Mouse (Mus musculus): Measurements from ENCODE around the gene Taf9. TPM values are rescaled to one million over a fixed set of nuclear protein-coding genes. Genes with fewer than 3 reads are reported as not detected.

Taf9 gene
- total and polyA plus RNA-seq, 2 experiments from 2014 or later: 1.8 to 10.5 TPM

DNA sequence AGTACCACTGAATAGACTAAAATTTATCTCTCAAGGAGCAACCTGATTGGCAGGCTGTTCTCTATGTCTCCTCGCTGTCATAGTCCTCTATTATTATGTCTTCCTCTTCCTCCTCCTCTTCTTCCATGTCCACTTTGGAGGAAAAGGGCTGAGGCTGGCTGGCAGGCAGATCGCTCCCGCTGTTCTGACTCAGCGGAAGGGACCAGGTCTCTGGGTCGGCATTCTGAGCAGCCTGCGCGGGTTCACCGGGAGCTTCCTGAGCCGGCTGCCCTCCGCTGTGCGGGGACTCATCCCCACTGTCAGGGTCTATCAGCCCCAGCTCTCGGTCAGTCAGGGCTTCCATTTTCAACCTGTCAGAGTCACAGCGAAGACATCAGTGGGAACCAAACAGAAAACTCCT is 33.8 kb upstream of the Taf9 start:
- Histone ChIP-seq H3K9me3 (replicated peaks; ENCODE audit: control insufficient read depth, low read length) (no peaks in the 10 kb centered on the region), H3K36me3 (replicated peaks; ENCODE audit: control insufficient read depth, insufficient read depth, low read length) (peaks cover 33% of the 10 kb centered on the region), H3K4me2 (ENCODE audit: low read depth, low read length) (no peak overlapping the region), H3K4me1 (ENCODE audit: control insufficient read depth, insufficient read depth) (no peaks in the 10 kb centered on the region), H3K27me3 (ENCODE audit: control insufficient read depth, insufficient read depth, low read length) (no peaks in the 10 kb centered on the region), H3K4me3 (ENCODE audit: low read depth, low read length) (no peak overlapping the region), H3K9ac (replicated peaks; ENCODE audit: low read depth, low read length) (no peak overlapping the region), H3K27ac (ENCODE audit: low read depth) (no peak overlapping the region)
- TF ChIP-seq EP300 (IDR thresholded peaks at IDR 0.05; ENCODE audit: low read depth): no peak
- no peak for TF ChIP-seq CTCF (IDR thresholded peaks at IDR 0.05; ENCODE audit: low read depth)
- DNase-seq (ENCODE audit: low spot score): no peak
- WGBS: 83% methylated on average over 13 of the region's 13 CpGs
- no peak for ATAC-seq (ENCODE audit: insufficient read depth, low read depth)

DNA sequence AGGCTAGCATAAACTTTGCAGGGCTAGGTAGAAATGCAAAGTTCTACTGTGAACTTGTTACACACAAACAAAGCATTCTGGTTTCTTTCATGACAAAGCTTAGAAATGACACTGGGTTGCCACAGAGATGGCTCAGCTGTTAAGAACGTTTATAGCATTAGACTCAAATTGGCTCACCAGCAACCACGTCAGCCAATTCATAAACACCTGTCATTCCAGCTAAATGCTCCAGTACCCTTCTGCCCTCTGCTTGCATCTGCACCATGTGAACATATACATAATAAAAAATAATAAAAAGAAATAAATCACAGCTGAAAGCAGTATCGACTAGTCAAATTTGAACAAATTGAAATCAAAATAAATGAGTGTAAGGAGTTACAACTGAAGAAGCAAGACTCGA is 29.1 kb upstream of the Taf9 start:
- no peak overlapping the region for H3K9ac ChIP-seq (replicated peaks; ENCODE audit: low read depth, low read length)
- DNase-seq (ENCODE audit: low spot score) (no peak), ATAC-seq (ENCODE audit: insufficient read depth, low read depth) (no peak)
- no peaks in the 10 kb centered on the region for H3K4me1 ChIP-seq (ENCODE audit: control insufficient read depth, insufficient read depth)
- H3K4me3 ChIP-seq (ENCODE audit: low read depth, low read length): no peak overlapping the region
- no peak for TF ChIP-seq EP300 (IDR thresholded peaks at IDR 0.05; ENCODE audit: low read depth)
- TF ChIP-seq CTCF (IDR thresholded peaks at IDR 0.05; ENCODE audit: low read depth): no peak
- H3K27me3 ChIP-seq (ENCODE audit: control insufficient read depth, insufficient read depth, low read length): no peaks in the 10 kb centered on the region
- no peak overlapping the region for H3K4me2 ChIP-seq (ENCODE audit: low read depth, low read length)
- WGBS: 81% methylated on average over 4 of the region's 4 CpGs
- no peak overlapping the region for H3K27ac ChIP-seq (ENCODE audit: low read depth)
- H3K9me3 ChIP-seq (replicated peaks; ENCODE audit: control insufficient read depth, low read length): no peaks in the 10 kb centered on the region
- H3K36me3 ChIP-seq (replicated peaks; ENCODE audit: control insufficient read depth, insufficient read depth, low read length): peaks cover 68% of the 10 kb centered on the region

DNA sequence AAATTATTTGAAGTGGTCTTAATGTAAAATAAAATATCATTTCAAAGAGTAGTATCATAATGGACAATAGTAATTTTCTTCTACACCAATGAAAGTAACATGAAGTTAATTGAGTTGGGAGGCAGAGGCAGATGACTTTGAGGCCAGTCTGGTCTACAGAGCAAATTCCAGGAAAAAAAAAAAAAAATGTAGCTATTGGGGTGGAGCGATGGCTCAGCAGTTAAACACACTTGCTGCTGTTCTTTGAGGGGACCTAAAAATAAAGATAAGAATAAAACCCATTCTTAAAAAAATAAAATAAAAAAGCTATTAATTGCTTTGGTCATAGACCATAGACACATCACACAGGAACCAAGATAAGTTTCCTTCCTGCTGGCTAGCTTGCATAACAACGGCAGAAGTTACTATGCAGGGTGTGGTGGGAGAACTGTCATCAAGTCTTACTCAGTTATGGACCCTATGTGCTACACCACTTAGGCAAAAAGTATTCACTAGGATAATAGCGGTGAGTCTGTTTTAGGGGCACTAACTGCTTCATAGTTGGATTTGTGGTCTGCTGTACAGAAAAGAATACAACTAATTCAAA is 17.2 kb upstream of the Taf9 start:
- 67% methylated on average over 3 of the region's 3 CpGs for WGBS
- Histone ChIP-seq H3K9me3 (replicated peaks; ENCODE audit: control insufficient read depth, low read length) (no peaks in the 10 kb centered on the region), H3K27me3 (ENCODE audit: control insufficient read depth, insufficient read depth, low read length) (no peaks in the 10 kb centered on the region), H3K4me1 (ENCODE audit: control insufficient read depth, insufficient read depth) (no peaks in the 10 kb centered on the region), H3K4me2 (ENCODE audit: low read depth, low read length) (no peak overlapping the region), H3K27ac (ENCODE audit: low read depth) (no peak overlapping the region), H3K9ac (replicated peaks; ENCODE audit: low read depth, low read length) (no peak overlapping the region), H3K4me3 (ENCODE audit: low read depth, low read length) (no peak overlapping the region), H3K36me3 (replicated peaks; ENCODE audit: control insufficient read depth, insufficient read depth, low read length) (peaks cover 75% of the 10 kb centered on the region)
- ATAC-seq (ENCODE audit: insufficient read depth, low read depth): no peak
- TF ChIP-seq CTCF (IDR thresholded peaks at IDR 0.05; ENCODE audit: low read depth): no peak
- TF ChIP-seq EP300 (IDR thresholded peaks at IDR 0.05; ENCODE audit: low read depth): no peak
- DNase-seq (ENCODE audit: low spot score): no peak

DNA sequence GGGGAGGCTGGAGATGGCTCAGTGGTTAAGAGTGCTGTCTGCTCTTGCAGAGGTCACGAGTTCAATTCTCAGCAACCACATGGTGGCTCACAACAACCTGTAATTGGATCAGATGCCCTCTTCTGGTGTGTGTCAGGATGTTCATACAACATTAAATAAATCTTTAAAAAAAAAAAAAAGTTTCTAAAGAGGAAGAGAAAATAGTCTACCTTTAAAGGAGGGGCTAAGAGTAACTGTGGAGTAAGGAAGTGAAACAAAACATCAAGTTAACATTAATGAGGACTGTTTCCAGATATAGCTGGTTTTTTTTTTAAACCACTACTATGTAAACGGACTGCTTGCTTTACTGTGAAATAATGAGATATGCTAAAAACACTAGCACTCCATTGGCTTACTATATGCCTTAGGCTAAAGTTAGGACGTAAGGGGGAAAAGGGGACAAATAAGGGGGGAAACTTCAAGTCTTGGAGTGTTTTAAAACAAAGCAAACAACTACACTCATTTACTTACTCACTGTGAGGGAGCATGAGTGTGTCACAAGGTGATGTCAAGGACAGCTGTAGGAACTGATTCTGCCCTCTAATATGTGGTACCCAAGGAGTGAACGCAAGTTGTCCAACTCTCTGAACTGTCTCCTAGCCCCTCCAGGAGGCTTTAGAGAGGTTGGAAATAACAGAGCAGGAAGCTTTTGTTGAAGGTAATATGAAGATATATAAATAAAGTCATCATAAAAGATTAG is 8.7 kb upstream of the Taf9 start:
- peaks cover 67% of the 10 kb centered on the region for H3K36me3 ChIP-seq (replicated peaks; ENCODE audit: control insufficient read depth, insufficient read depth, low read length)
- H3K9me3 ChIP-seq (replicated peaks; ENCODE audit: control insufficient read depth, low read length): no peaks in the 10 kb centered on the region
- DNase-seq (ENCODE audit: low spot score): no peak
- ATAC-seq (ENCODE audit: insufficient read depth, low read depth): no peak
- H3K27me3 ChIP-seq (ENCODE audit: control insufficient read depth, insufficient read depth, low read length): no peaks in the 10 kb centered on the region
- no peaks in the 10 kb centered on the region for H3K4me1 ChIP-seq (ENCODE audit: control insufficient read depth, insufficient read depth)
- no peak overlapping the region for H3K27ac ChIP-seq (ENCODE audit: low read depth)
- H3K4me3 ChIP-seq (ENCODE audit: low read depth, low read length): no peak overlapping the region
- H3K9ac ChIP-seq (replicated peaks; ENCODE audit: low read depth, low read length): no peak overlapping the region
- no peak for TF ChIP-seq EP300 (IDR thresholded peaks at IDR 0.05; ENCODE audit: low read depth)
- no peak for TF ChIP-seq CTCF (IDR thresholded peaks at IDR 0.05; ENCODE audit: low read depth)
- H3K4me2 ChIP-seq (ENCODE audit: low read depth, low read length): no peak overlapping the region
- WGBS: 88% methylated on average over 4 of the region's 4 CpGs

DNA sequence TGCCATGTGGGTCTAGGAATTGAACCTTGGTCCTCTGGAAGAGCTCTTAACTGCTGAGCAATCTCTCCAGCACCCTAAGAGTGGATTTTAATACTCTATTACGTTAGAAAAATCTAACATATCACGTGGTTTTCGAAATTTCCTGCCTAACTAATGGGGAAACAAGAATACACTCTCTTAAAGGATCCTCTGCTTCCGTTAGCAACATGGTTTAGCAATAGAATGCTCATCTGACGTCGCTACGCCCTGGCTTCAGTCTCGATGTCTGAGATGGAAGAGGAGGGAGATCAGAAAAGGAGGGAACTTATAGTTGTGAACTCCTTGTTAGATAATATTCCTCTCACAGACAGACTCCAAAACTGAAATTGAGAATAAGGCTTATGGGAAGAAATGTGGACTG is 3.2 kb upstream of the Taf9 start:
- Histone ChIP-seq H3K9ac (replicated peaks; ENCODE audit: low read depth, low read length) (no peak overlapping the region), H3K27me3 (ENCODE audit: control insufficient read depth, insufficient read depth, low read length) (no peaks in the 10 kb centered on the region), H3K4me3 (ENCODE audit: low read depth, low read length) (no peak overlapping the region), H3K36me3 (replicated peaks; ENCODE audit: control insufficient read depth, insufficient read depth, low read length) (peaks cover 23% of the 10 kb centered on the region), H3K9me3 (replicated peaks; ENCODE audit: control insufficient read depth, low read length) (no peaks in the 10 kb centered on the region), H3K27ac (ENCODE audit: low read depth) (no peak overlapping the region), H3K4me1 (ENCODE audit: control insufficient read depth, insufficient read depth) (peaks cover 6% of the 10 kb centered on the region), H3K4me2 (ENCODE audit: low read depth, low read length) (no peak overlapping the region)
- 91% methylated on average over 8 of the region's 8 CpGs for WGBS
- TF ChIP-seq CTCF (IDR thresholded peaks at IDR 0.05; ENCODE audit: low read depth): no peak
- no peak for TF ChIP-seq EP300 (IDR thresholded peaks at IDR 0.05; ENCODE audit: low read depth)
- ATAC-seq (ENCODE audit: insufficient read depth, low read depth): no peak
- no peak for DNase-seq (ENCODE audit: low spot score)

Measured in heart, postnatal 0 days (tissue).